Mouse (Mus musculus) macrophage (primary cell): ENCODE data around the gene Cbr3. TPM values are rescaled to one million over a fixed set of nuclear protein-coding genes. Genes with fewer than 3 reads are reported as not detected.
"Not testable (repeated sequence)": the region's sequence is repeated elsewhere in the genome, so short reads cannot be mapped to it uniquely, and the experiment has no call there.

Experiments used
- H3K27ac ChIP-seq: fragments of 350-480 bp; formaldehyde crosslinking; 2 replicates; pipeline ENCODE4 v1.9.0; 2021
- H3K36me3 ChIP-seq: fragments of 350-480 bp; formaldehyde crosslinking; 2 replicates; pipeline ENCODE4 v1.9.0; 2021; ENCODE audit errors: inconsistent target
- H3K4me3 ChIP-seq: fragments of 350-480 bp; formaldehyde crosslinking; 2 replicates; pipeline ENCODE4 v1.9.0; 2021; ENCODE audit errors: inconsistent target
- H3K79me2 ChIP-seq: fragments of 350-480 bp; formaldehyde crosslinking; 2 replicates; pipeline ENCODE4 v1.9.0; 2021; ENCODE audit errors: inconsistent target
- WGBS: methylation state at CpG from one replicate; pipeline ENCODE4 v1.1.7; 2026; ENCODE audit warnings: inconsistent platforms; ENCODE audit not compliant: missing documents; 5-methylcytosine and 5-hydroxymethylcytosine counted together
- polyA plus RNA-seq: library from polyadenylated mRNA; stranded (reverse); fragments of 250-400 nt; gene quantifications from 3 replicates; pipeline ENCODE4 v1.2.4, GENCODE M21; 2018; ENCODE audit warnings: inconsistent platforms
- total RNA-seq, 78 experiments: library from RNA; depleted of rRNA; stranded (reverse); fragments of 250-400 nt; gene quantifications; 1 replicate in 9 of 78; 2 replicates in 24 of 78; 3 replicates in 43 of 78; 4 replicates in 2 of 78; pipeline ENCODE4 v1.2.4; 2018; ENCODE audit warnings: inconsistent platforms in 56 of 78

Cbr3 gene
- 1 to 10 TPM in 15 of 26 experiments, under 1 TPM in 3, not detected in 8; 0.70 to 6.8 (median 1.5) TPM for total RNA-seq (2018; cell fraction: chromatin; rRNA removed)
- total RNA-seq (2018; cell fraction: cytosol; rRNA removed) = 10 to 100 TPM in 12 of 26 experiments, 1 to 10 TPM in 14; 4.8 to 17.5 (median 9.3) TPM
- total RNA-seq (2018; cell fraction: nucleus; rRNA removed) = 1 to 10 TPM in 25 of 26 experiments, under 1 TPM in 1; 0.87 to 9.8 (median 2.9) TPM
- 9.0 to 19.4 TPM (median 16.4 TPM) in 3 replicates for polyA plus RNA-seq

GRCm38 (mm10) chr16:93682689-93683507, at the start of gene Cbr3:
Cbr3 (plus strand) TSS chr16:93683215.
- Histone ChIP-seq H3K36me3 (no peaks in the 10 kb centered on the region), H3K79me2 (no peaks in the 10 kb centered on the region), H3K27ac (no peak within 1 kb of the TSS), H3K4me3 (peak within 1 kb of the TSS; percentile 38)
- 1% methylated on average over 63 of the region's 63 CpGs for WGBS

GRCm38 (mm10) chr16:93644006-93644405, 39.0 kb upstream of the Cbr3 start:
- Histone ChIP-seq H3K36me3 (no peaks in the 10 kb centered on the region), H3K4me3 (no peak overlapping the region), H3K79me2 (no peaks in the 10 kb centered on the region), H3K27ac (no peak overlapping the region)
- WGBS = 5% methylated on average over 4 of the region's 4 CpGs

- H3K27ac ChIP-seq = no peak overlapping the region
- WGBS = 75% methylated on average over 5 of the region's 5 CpGs
Observed at GRCm38 (mm10) chr16:93648441-93649183, 34.4 kb upstream of the Cbr3 start.

GRCm38 (mm10) chr16:93667976-93668375, 15.0 kb upstream of the Cbr3 start:
- Histone ChIP-seq H3K79me2 (no peaks in the 10 kb centered on the region), H3K4me3 (no peak overlapping the region), H3K27ac (no peak overlapping the region), H3K36me3 (no peaks in the 10 kb centered on the region)

More at GRCm38 (mm10) chr16:93648441-93649183, 34.4 kb upstream of the Cbr3 start:
- Histone ChIP-seq H3K79me2 (no peaks in the 10 kb centered on the region), H3K36me3 (no peaks in the 10 kb centered on the region), H3K4me3 (no peak overlapping the region)

- H3K27ac ChIP-seq = no peak overlapping the region
- no peaks in the 10 kb centered on the region for H3K79me2 ChIP-seq
- no peak overlapping the region for H3K4me3 ChIP-seq
- no peaks in the 10 kb centered on the region for H3K36me3 ChIP-seq
Observed at GRCm38 (mm10) chr16:93669521-93669920, 13.5 kb upstream of the Cbr3 start.

GRCm38 (mm10) chr16:93670466-93670865, 12.5 kb upstream of the Cbr3 start:
- WGBS = 83% methylated on average over 4 of the region's 4 CpGs
- H3K4me3 ChIP-seq, H3K36me3 ChIP-seq, H3K79me2 ChIP-seq, H3K27ac ChIP-seq: not testable (repeated sequence)

- Histone ChIP-seq H3K4me3 (no peak overlapping the region), H3K27ac (no peak overlapping the region), H3K36me3 (no peaks in the 10 kb centered on the region), H3K79me2 (no peaks in the 10 kb centered on the region)
- WGBS = 81% methylated on average over 5 of the region's 5 CpGs
Observed at GRCm38 (mm10) chr16:93671064-93671463, 12.0 kb upstream of the Cbr3 start.

GRCm38 (mm10) chr16:93676376-93676775, 6.6 kb upstream of the Cbr3 start:
- H3K79me2 ChIP-seq = no peaks in the 10 kb centered on the region
- 97% methylated on average over 5 of the region's 5 CpGs for WGBS
- H3K27ac ChIP-seq = no peak overlapping the region
- H3K4me3 ChIP-seq = no peak overlapping the region
- no peaks in the 10 kb centered on the region for H3K36me3 ChIP-seq

GRCm38 (mm10) chr16:93678206-93678605, 4.8 kb upstream of the Cbr3 start:
- Histone ChIP-seq H3K36me3 (no peaks in the 10 kb centered on the region), H3K27ac (no peak overlapping the region), H3K79me2 (no peaks in the 10 kb centered on the region), H3K4me3 (no peak overlapping the region)
- WGBS = 93% methylated on average over 4 of the region's 4 CpGs

- H3K27ac ChIP-seq = no peak overlapping the region
- H3K79me2 ChIP-seq = no peaks in the 10 kb centered on the region
- H3K4me3 ChIP-seq = no peak overlapping the region
- no peaks in the 10 kb centered on the region for H3K36me3 ChIP-seq
- 66% methylated on average over 9 of the region's 9 CpGs for WGBS
Observed at GRCm38 (mm10) chr16:93679165-93679564, 3.9 kb upstream of the Cbr3 start.

GRCm38 (mm10) chr16:93682156-93682688, 793 bp upstream of the Cbr3 start:
- H3K4me3 ChIP-seq = peak overlapping the region; percentile 38; the same call in 1 of the 2 replicates
- H3K27ac ChIP-seq = no peak overlapping the region
- no peaks in the 10 kb centered on the region for H3K36me3 ChIP-seq
- WGBS = 33% methylated on average over 13 of the region's 13 CpGs
- no peaks in the 10 kb centered on the region for H3K79me2 ChIP-seq

- H3K4me3 ChIP-seq = peak overlapping the region; percentile 38
- no peaks in the 10 kb centered on the region for H3K79me2 ChIP-seq
- H3K27ac ChIP-seq = no peak overlapping the region
- no peaks in the 10 kb centered on the region for H3K36me3 ChIP-seq
- 2% methylated on average over 53 of the region's 53 CpGs for WGBS
Observed at GRCm38 (mm10) chr16:93683508-93684236, 657 bp downstream of the Cbr3 start.

GRCm38 (mm10) chr16:93684441-93684840, 1.4 kb downstream of the Cbr3 start:
- H3K27ac ChIP-seq = no peak overlapping the region
- H3K79me2 ChIP-seq = no peaks in the 10 kb centered on the region
- H3K36me3 ChIP-seq = no peaks in the 10 kb centered on the region
- 49% methylated on average over 7 of the region's 7 CpGs for WGBS
- H3K4me3 ChIP-seq = peak overlapping the region; percentile 38

- 96% methylated on average over 2 of the region's 3 CpGs for WGBS
- H3K36me3 ChIP-seq, H3K4me3 ChIP-seq, H3K79me2 ChIP-seq, H3K27ac ChIP-seq: not testable (repeated sequence)
Observed at GRCm38 (mm10) chr16:93685783-93686182, 2.8 kb downstream of the Cbr3 start.
